ENCODE assay signal across 34 mouse cellular contexts in the genomic region with DNA sequence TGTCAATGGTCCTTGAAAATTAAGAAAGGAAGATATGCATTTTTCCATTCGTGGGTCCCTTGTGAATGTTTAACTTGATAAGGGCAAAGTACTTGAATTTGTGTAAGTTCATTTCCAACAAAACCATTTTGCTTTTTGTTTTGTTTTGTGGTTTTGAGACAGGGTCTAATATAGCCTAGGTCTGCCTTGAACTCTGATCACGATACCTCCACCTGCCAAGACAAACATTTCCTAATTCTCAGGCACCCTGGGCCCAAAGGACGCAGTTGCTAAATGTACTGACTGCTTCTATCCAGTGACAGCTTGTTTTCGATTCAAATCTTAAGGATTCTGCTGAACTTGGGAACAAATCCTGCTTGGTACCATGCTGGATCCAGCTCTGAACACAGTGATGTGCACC. TPM values are rescaled to one million over a fixed set of nuclear protein-coding genes. Genes with fewer than 3 reads are reported as not detected.
DNase-seq lines count a peak whose midpoint lies in the region; ATAC-seq and TF ChIP-seq lines count a peak whose summit lies in the region.
"Had no signal": no experiment of that assay in that cellular context is flagged by ENCODE, and none has a peak within 500 bp of the region (broad histone marks: within the 10 kb centered on the region; RNA-seq: fewer than 3 reads in every experiment).

No protein-coding gene starts in this region.

- no peaks in the 10 kb centered on the region for H3K9me3 ChIP-seq in embryonic facial prominence, embryonic 12.5 days
- H3K9me3 ChIP-seq in embryonic facial prominence, embryonic 10.5 days = no peaks in the 10 kb centered on the region
- no peaks in the 10 kb centered on the region for H3K9me3 ChIP-seq in kidney, embryonic 14.5 days (ENCODE audit: control insufficient read depth, low read length)
- H3K9me3 ChIP-seq in midbrain, embryonic 16.5 days (replicated peaks; ENCODE audit: control insufficient read depth, low read length, poor library complexity, severe bottlenecking) = no peaks in the 10 kb centered on the region
- H3K9me3 ChIP-seq in midbrain, embryonic 11.5 days (ENCODE audit: control insufficient read depth, low read length) = no peaks in the 10 kb centered on the region
- H3K9me3 ChIP-seq: heart, embryonic 10.5 days; heart, embryonic 15.5 days; hindbrain, embryonic 12.5 days had no signal

- ATAC-seq in embryonic facial prominence, embryonic 12.5 days (ENCODE audit: insufficient number of reproducible peaks, insufficient read depth, low FRiP score, low TSS enrichment) = no peak
- ATAC-seq in kidney, embryonic 14.5 days (ENCODE audit: low FRiP score, low TSS enrichment) = no peak
- no peak for ATAC-seq in midbrain, embryonic 16.5 days
- ATAC-seq in midbrain, embryonic 11.5 days (ENCODE audit: low FRiP score) = no peak
- ATAC-seq: forebrain, embryonic 14.5 days; hindbrain, postnatal 0 days; Patski had no signal

- H3K4me1 ChIP-seq in embryonic facial prominence, embryonic 12.5 days = peaks cover 9% of the 10 kb centered on the region
- H3K4me1 ChIP-seq in embryonic facial prominence, embryonic 10.5 days = peaks cover 20% of the 10 kb centered on the region
- H3K4me1 ChIP-seq in kidney, adult 2 months (ENCODE audit: control insufficient read depth, insufficient read depth, low read length) = peaks cover 22% of the 10 kb centered on the region; the same call in 1 of the 2 replicates
- peaks cover 8% of the 10 kb centered on the region; the same call in 1 of the 2 replicates for H3K4me1 ChIP-seq in kidney, embryonic 14.5 days (ENCODE audit: control insufficient read depth, insufficient read depth, low read length)
- peaks cover 20% of the 10 kb centered on the region for H3K4me1 ChIP-seq in midbrain, embryonic 16.5 days (ENCODE audit: control insufficient read depth, insufficient read depth, low read length)
- H3K4me1 ChIP-seq in midbrain, embryonic 11.5 days (ENCODE audit: control insufficient read depth, insufficient read depth, low read length) = peaks cover 15% of the 10 kb centered on the region

- no peaks in the 10 kb centered on the region for H3K27me3 ChIP-seq in embryonic facial prominence, embryonic 12.5 days
- H3K27me3 ChIP-seq in embryonic facial prominence, embryonic 10.5 days (replicated peaks; ENCODE audit: low read depth, poor library complexity, severe bottlenecking) = no peaks in the 10 kb centered on the region
- H3K27me3 ChIP-seq in kidney, adult 2 months (replicated peaks; ENCODE audit: control insufficient read depth, insufficient read depth, low read length) = no peaks in the 10 kb centered on the region
- H3K27me3 ChIP-seq in kidney, embryonic 14.5 days (ENCODE audit: control insufficient read depth, insufficient read depth, low read length) = no peaks in the 10 kb centered on the region
- H3K27me3 ChIP-seq in midbrain, embryonic 16.5 days (ENCODE audit: control insufficient read depth, insufficient read depth, low read depth, low read length) = no peaks in the 10 kb centered on the region
- no peaks in the 10 kb centered on the region for H3K27me3 ChIP-seq in midbrain, embryonic 11.5 days (ENCODE audit: control insufficient read depth, insufficient read depth, low read length)
- H3K27me3 ChIP-seq: heart, embryonic 15.5 days; hindbrain, embryonic 12.5 days; Patski had no signal

- no peak overlapping the region for H3K4me3 ChIP-seq in embryonic facial prominence, embryonic 12.5 days
- H3K4me3 ChIP-seq in embryonic facial prominence, embryonic 10.5 days = no peak overlapping the region
- H3K4me3 ChIP-seq in kidney, adult 2 months (ENCODE audit: insufficient read depth, low read depth, low read length) = no peak overlapping the region
- no peak overlapping the region for H3K4me3 ChIP-seq in kidney, embryonic 14.5 days (ENCODE audit: low read length)
- H3K4me3 ChIP-seq in midbrain, embryonic 16.5 days (ENCODE audit: low read depth, low read length) = no peak overlapping the region
- no peak overlapping the region for H3K4me3 ChIP-seq in midbrain, embryonic 11.5 days (ENCODE audit: low read depth, low read length)
- H3K4me3 ChIP-seq: heart, embryonic 10.5 days; heart, embryonic 15.5 days; hindbrain, embryonic 12.5 days had no signal

- peak overlapping the region; percentile 7; the same call in 1 of the 2 replicates for H3K9ac ChIP-seq in embryonic facial prominence, embryonic 12.5 days
- no peak overlapping the region for H3K9ac ChIP-seq in kidney, embryonic 14.5 days (ENCODE audit: low read depth, low read length)
- 0 out of 2 replicates have a peak overlapping the region, but pooled peaks have one; percentile 21 for H3K9ac ChIP-seq in midbrain, embryonic 16.5 days (ENCODE audit: low read depth, low read length)
- H3K9ac ChIP-seq in midbrain, embryonic 11.5 days (ENCODE audit: low read length) = no peak overlapping the region
- H3K9ac ChIP-seq: heart, embryonic 15.5 days; hindbrain, embryonic 12.5 days; liver, embryonic 14.5 days had no signal

- no peak overlapping the region for H3K27ac ChIP-seq in embryonic facial prominence, embryonic 12.5 days
- H3K27ac ChIP-seq in embryonic facial prominence, embryonic 10.5 days (replicated peaks) = no peak overlapping the region
- H3K27ac ChIP-seq in kidney, adult 2 months (ENCODE audit: insufficient read depth, low read depth, low read length) = peak overlapping the region; percentile 85
- no peak overlapping the region for H3K27ac ChIP-seq in kidney, embryonic 14.5 days (ENCODE audit: low read depth, low read length)
- no peak overlapping the region for H3K27ac ChIP-seq in midbrain, embryonic 16.5 days (ENCODE audit: low read length)
- no peak overlapping the region for H3K27ac ChIP-seq in midbrain, embryonic 11.5 days (ENCODE audit: low read depth, low read length)
- H3K27ac ChIP-seq: heart, embryonic 10.5 days; heart, embryonic 15.5 days; hindbrain, embryonic 12.5 days; hindbrain, postnatal 0 days; liver, embryonic 14.5 days had no signal

- TF ChIP-seq CTCF in kidney, adult 2 months (conservative IDR thresholded peaks at IDR 0.05; ENCODE audit: insufficient read depth, insufficient read length, low read depth, low read length) = no peak

- 86% methylated on average over 4 of the region's 4 CpGs for WGBS in embryonic facial prominence, embryonic 12.5 days
- WGBS in embryonic facial prominence, embryonic 10.5 days = 91% methylated on average over 4 of the region's 4 CpGs
- WGBS in kidney, adult 2 months = 59% methylated on average over 4 of the region's 4 CpGs
- WGBS in kidney, embryonic 14.5 days = 92% methylated on average over 4 of the region's 4 CpGs
- WGBS in midbrain, embryonic 16.5 days = 93% methylated on average over 4 of the region's 4 CpGs
- 94% methylated on average over 4 of the region's 4 CpGs for WGBS in midbrain, embryonic 11.5 days

- DNase-seq in embryonic facial prominence, embryonic 10.5 days (ENCODE audit: low spot score) = no peak
- DNase-seq in kidney, adult 2 months = peak; percentile 57
- no peak for DNase-seq in midbrain, embryonic 11.5 days (ENCODE audit: low spot score, missing footprints)
- DNase-seq in layer of hippocampus, adult 11-12 months (ENCODE audit: low spot score) = no peak
- DNase-seq: adrenal gland, postnatal 14 days; cerebellum, adult 11-12 months; cerebellum, postnatal 10 days; gastrocnemius, postnatal 25 days; heart, adult 11 months; heart, postnatal 36 days; kidney, adult 8-10 months; kidney, postnatal 14 days; lung, postnatal 36 days; right cerebral cortex, postnatal 14 days; thymus, postnatal 4 days had no signal

- no peak overlapping the region for H3K4me2 ChIP-seq in embryonic facial prominence, embryonic 12.5 days (replicated peaks)
- no peak overlapping the region for H3K4me2 ChIP-seq in kidney, embryonic 14.5 days (replicated peaks; ENCODE audit: low read depth, low read length)
- no peak overlapping the region for H3K4me2 ChIP-seq in midbrain, embryonic 16.5 days (ENCODE audit: low read length)
- no peak overlapping the region for H3K4me2 ChIP-seq in midbrain, embryonic 11.5 days
- H3K4me2 ChIP-seq: heart, embryonic 15.5 days; hindbrain, embryonic 12.5 days had no signal

- no peaks in the 10 kb centered on the region for H3K36me3 ChIP-seq in embryonic facial prominence, embryonic 12.5 days
- H3K36me3 ChIP-seq in embryonic facial prominence, embryonic 10.5 days (replicated peaks) = peaks cover 25% of the 10 kb centered on the region
- no peaks in the 10 kb centered on the region for H3K36me3 ChIP-seq in kidney, adult 2 months (ENCODE audit: control insufficient read depth, insufficient read depth, low read length)
- H3K36me3 ChIP-seq in kidney, embryonic 14.5 days (ENCODE audit: control insufficient read depth, insufficient read depth, low read length) = no peaks in the 10 kb centered on the region
- H3K36me3 ChIP-seq in midbrain, embryonic 16.5 days (ENCODE audit: control insufficient read depth, insufficient read depth, low read length) = no peaks in the 10 kb centered on the region
- H3K36me3 ChIP-seq in midbrain, embryonic 11.5 days (ENCODE audit: control insufficient read depth, insufficient read depth, low read length) = no peaks in the 10 kb centered on the region
- H3K36me3 ChIP-seq: heart, embryonic 15.5 days; hindbrain, embryonic 12.5 days had no signal

- no peak for TF ChIP-seq POLR2A in kidney, adult 2 months (IDR thresholded peaks at IDR 0.05; ENCODE audit: low read depth, low read length)

RNA-seq across cellular contexts. Expression of a gene that starts 2.0 kb away (rescaled TPM):
- 212 and 230 TPM in 2 replicates for polyA plus RNA-seq in embryonic facial prominence, embryonic 12.5 days (2016; fragmentation: Nextera tagmentation; extraction: Ambion mirVana)
- 339 and 361 TPM in 2 replicates for polyA plus RNA-seq in embryonic facial prominence, embryonic 10.5 days (2016; fragmentation: Nextera tagmentation; extraction: Ambion mirVana)
- polyA plus RNA-seq in kidney, adult 2 months (2012; rRNA removed) = 70.2 and 88.2 TPM in 2 replicates
- polyA plus RNA-seq in kidney, embryonic 14.5 days (2014; fragmentation: Nextera tagmentation; extraction: Ambion mirVana) = 240 and 246 TPM in 2 replicates
- polyA plus RNA-seq in midbrain, embryonic 16.5 days (2015; fragmentation: Nextera tagmentation; extraction: Ambion mirVana) = 97.2 and 107 TPM in 2 replicates
- polyA plus RNA-seq in midbrain, embryonic 11.5 days (2014; fragmentation: Nextera tagmentation; extraction: Ambion mirVana) = 213 and 234 TPM in 2 replicates

RNA-seq across cellular contexts. Expression of a gene that starts 7.1 kb away (rescaled TPM):
- 0.84 and 0.99 TPM in 2 replicates for polyA plus RNA-seq in embryonic facial prominence, embryonic 12.5 days (2016; fragmentation: Nextera tagmentation; extraction: Ambion mirVana)
- 1.1 TPM in 2 replicates for polyA plus RNA-seq in embryonic facial prominence, embryonic 10.5 days (2016; fragmentation: Nextera tagmentation; extraction: Ambion mirVana)
- polyA plus RNA-seq in kidney, adult 2 months (2012; rRNA removed) = 0.33 and 0.58 TPM in 2 replicates
- 0.79 and 1.3 TPM in 2 replicates for polyA plus RNA-seq in kidney, embryonic 14.5 days (2014; fragmentation: Nextera tagmentation; extraction: Ambion mirVana)
- polyA plus RNA-seq in midbrain, embryonic 16.5 days (2015; fragmentation: Nextera tagmentation; extraction: Ambion mirVana) = 2.0 and 2.4 TPM in 2 replicates
- polyA plus RNA-seq in midbrain, embryonic 11.5 days (2014; fragmentation: Nextera tagmentation; extraction: Ambion mirVana) = 1.4 and 2.0 TPM in 2 replicates

RNA-seq across cellular contexts. Expression of a gene that starts 7.7 kb away (rescaled TPM):
- 4.2 and 4.9 TPM in 2 replicates for polyA plus RNA-seq in embryonic facial prominence, embryonic 12.5 days (2016; fragmentation: Nextera tagmentation; extraction: Ambion mirVana)
- polyA plus RNA-seq in embryonic facial prominence, embryonic 10.5 days (2016; fragmentation: Nextera tagmentation; extraction: Ambion mirVana) = 1.3 and 1.9 TPM in 2 replicates
- 23.4 and 31.5 TPM in 2 replicates for polyA plus RNA-seq in kidney, adult 2 months (2012; rRNA removed)
- polyA plus RNA-seq in kidney, embryonic 14.5 days (2014; fragmentation: Nextera tagmentation; extraction: Ambion mirVana) = 4.3 and 4.8 TPM in 2 replicates
- 13.4 and 19.3 TPM in 2 replicates for polyA plus RNA-seq in midbrain, embryonic 16.5 days (2015; fragmentation: Nextera tagmentation; extraction: Ambion mirVana)
- 0.59 and 1.2 TPM in 2 replicates for polyA plus RNA-seq in midbrain, embryonic 11.5 days (2014; fragmentation: Nextera tagmentation; extraction: Ambion mirVana)

RNA-seq across cellular contexts. Expression of a gene that starts 9.9 kb away (rescaled TPM):
- polyA plus RNA-seq in embryonic facial prominence, embryonic 12.5 days (2016; fragmentation: Nextera tagmentation; extraction: Ambion mirVana) = not detected in 2 replicates
- not detected in 2 replicates for polyA plus RNA-seq in embryonic facial prominence, embryonic 10.5 days (2016; fragmentation: Nextera tagmentation; extraction: Ambion mirVana)
- not detected in 2 replicates for polyA plus RNA-seq in kidney, adult 2 months (2012; rRNA removed)
- polyA plus RNA-seq in kidney, embryonic 14.5 days (2014; fragmentation: Nextera tagmentation; extraction: Ambion mirVana) = not detected in 2 replicates
- not detected in 2 replicates for polyA plus RNA-seq in midbrain, embryonic 16.5 days (2015; fragmentation: Nextera tagmentation; extraction: Ambion mirVana)
- polyA plus RNA-seq in midbrain, embryonic 11.5 days (2014; fragmentation: Nextera tagmentation; extraction: Ambion mirVana) = not detected in 2 replicates
- polyA plus RNA-seq: cortical plate, adult 2 months; forebrain, embryonic 14.5 days; heart, embryonic 10.5 days; heart, embryonic 15.5 days; hindbrain, postnatal 0 days; liver, embryonic 14.5 days; lung, embryonic 16.5 days; midbrain, postnatal 0 days; myocyte; neural tube, embryonic 14.5 days; small intestine, adult 2 months; stomach, embryonic 14.5 days; testis, adult 2 months; thymus, postnatal 0 days had no signal

RNA-seq across cellular contexts. Expression of a gene that starts 20.6 kb away (rescaled TPM):
- polyA plus RNA-seq in embryonic facial prominence, embryonic 12.5 days (2016; fragmentation: Nextera tagmentation; extraction: Ambion mirVana) = 0.33 and 0.36 TPM in 2 replicates
- polyA plus RNA-seq in embryonic facial prominence, embryonic 10.5 days (2016; fragmentation: Nextera tagmentation; extraction: Ambion mirVana) = 0.13 and 0.15 TPM in 2 replicates
- 38.8 and 56.5 TPM in 2 replicates for polyA plus RNA-seq in kidney, adult 2 months (2012; rRNA removed)
- 0.54 and 0.80 TPM in 2 replicates for polyA plus RNA-seq in kidney, embryonic 14.5 days (2014; fragmentation: Nextera tagmentation; extraction: Ambion mirVana)
- 0.24 TPM in 1 of 2 replicates, not detected in the other for polyA plus RNA-seq in midbrain, embryonic 16.5 days (2015; fragmentation: Nextera tagmentation; extraction: Ambion mirVana)
- 0.08 and 0.26 TPM in 2 replicates for polyA plus RNA-seq in midbrain, embryonic 11.5 days (2014; fragmentation: Nextera tagmentation; extraction: Ambion mirVana)
- polyA plus RNA-seq: forebrain, embryonic 14.5 days had no signal

Comparison
In these comparisons a context has a peak if more than half of its experiments do, and no peak if none do; other contexts are left out.
1. H3K9ac ChIP-seq: peak in embryonic facial prominence, embryonic 12.5 days (single experiment) and midbrain, embryonic 16.5 days (single experiment); none in kidney, embryonic 14.5 days (single experiment) and midbrain, embryonic 11.5 days (single experiment).